Mouse (Mus musculus) heart, postnatal 0 days (tissue): ENCODE measurements around the gene Phf24.

Experiments
- CTCF ChIP-seq: IDR thresholded peaks from 2 replicates; pipeline ENCODE4 v1.5.1; 2016; ENCODE audit warnings: antibody characterized with exemption, control low read depth, low read depth
- EP300 ChIP-seq: IDR thresholded peaks from 2 replicates; pipeline ENCODE4 v1.6.1; 2016; ENCODE audit warnings: antibody characterized with exemption, low read depth

DNA sequence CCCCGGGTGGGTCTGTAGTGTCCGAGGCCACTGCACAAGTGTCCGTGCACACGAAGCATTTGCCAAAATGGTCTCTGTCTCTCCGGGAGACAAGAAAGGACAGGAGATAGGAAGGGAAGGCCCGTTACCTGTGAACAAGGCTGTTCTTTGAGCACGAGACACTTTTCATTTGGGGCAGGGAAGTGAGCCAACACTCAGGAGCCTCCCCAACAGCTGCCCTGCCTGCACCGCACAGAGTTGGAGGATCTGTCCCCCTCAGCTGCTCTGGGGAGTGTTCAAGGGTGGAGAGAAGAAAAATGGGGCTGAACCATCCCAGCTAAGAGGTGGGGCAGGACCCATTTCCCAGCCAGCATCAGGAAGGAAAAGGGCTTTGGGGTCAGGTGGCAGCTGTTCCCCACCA is 41.5 kb downstream of the Phf24 start:
- TF ChIP-seq CTCF (no peak), EP300 (no peak)
